Mouse (Mus musculus): ENCODE data around the gene Cep78.

Gene Cep78

DNA sequence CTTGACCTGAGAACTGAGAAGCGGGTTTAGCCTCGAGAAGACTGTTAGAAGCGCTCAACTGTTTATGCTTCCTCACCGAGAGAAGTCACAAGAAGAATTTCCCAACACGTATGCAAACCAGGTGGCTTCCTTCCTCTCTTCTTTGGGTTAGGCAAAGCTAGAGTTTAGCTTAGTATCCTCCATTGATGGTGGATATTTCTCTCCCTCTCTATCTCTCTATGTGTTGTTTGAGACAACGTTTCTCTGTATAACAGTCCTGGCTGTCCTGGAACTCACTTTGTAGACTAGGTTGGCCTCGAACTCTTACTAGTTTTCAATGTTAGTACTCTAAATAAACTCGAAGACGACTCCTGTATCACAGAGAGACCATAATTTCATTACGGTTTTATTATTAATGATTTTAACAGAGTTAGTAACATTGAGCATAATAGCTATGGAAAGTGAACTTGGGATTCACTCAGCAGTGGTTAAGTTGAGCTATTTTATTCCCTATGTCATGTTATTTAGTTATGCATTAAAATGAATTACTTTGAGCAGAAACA, 454 bp upstream of the Cep78 start:
- no peak for TF ChIP-seq GATA4 (IDR thresholded peaks at IDR 0.05; ENCODE audit: insufficient replicate concordance, low read length)

GRCm38 (mm10) chr19:15983739-15984344, 947 bp downstream of the Cep78 start:
- TF ChIP-seq GATA4 (IDR thresholded peaks at IDR 0.05; ENCODE audit: insufficient replicate concordance, low read length), result no peak

DNA sequence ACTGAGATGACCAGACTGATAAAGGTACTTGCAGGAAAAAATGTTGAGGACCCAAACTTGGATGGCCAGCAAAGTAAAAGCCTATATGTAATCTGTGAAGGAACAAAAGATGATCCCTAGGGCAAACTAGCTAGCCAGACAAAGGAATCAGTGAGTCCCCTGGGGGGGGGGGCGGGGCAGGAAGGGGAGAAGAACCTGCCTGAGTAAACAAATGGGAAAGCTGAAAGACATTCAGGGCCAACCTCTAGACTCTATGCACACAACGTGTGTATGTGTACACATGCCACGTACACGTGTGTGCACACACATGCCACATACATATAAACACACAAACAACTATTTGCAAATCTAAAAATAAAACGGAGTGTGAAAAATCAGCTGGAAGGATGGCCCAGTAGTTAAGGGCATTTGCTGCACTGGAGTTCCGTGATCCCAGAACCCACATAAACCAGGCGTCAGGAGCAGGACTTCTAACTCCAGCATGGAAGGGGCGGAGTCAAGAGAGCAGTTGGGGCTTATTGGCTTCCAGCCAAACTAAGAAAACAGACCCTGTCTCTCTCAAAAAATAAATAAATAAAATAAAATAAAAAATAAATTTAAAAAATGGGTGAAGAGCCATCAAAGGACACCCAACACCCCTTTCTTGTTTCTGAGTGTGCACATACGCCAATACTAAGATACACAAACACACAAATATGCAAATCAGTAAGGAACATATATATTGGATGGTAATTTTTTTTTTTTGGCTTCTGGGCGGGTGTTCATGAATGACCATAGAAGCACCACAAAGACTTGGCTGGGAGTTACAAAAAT, 1.7 kb downstream of the Cep78 start:
- TF ChIP-seq GATA4 (IDR thresholded peaks at IDR 0.05; ENCODE audit: insufficient replicate concordance, low read length), result no peak

DNA sequence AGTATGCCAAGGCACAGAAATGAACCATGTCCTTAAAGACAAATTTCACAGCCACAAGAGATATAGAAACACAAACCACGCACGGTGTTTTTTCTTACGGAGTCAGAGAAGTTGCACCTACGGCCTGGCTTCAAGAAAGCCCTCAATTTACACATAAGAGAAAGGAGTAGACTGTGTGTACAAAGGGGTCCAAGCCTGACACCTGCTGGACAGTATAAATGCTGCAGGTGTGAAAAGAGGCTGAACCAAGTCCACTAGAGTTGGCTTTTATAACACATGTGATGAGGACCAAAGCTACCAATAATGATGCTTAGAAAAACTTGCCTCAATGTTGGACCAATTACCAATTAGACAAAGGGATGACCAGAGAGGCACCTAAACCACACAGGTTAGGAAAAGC, 2.9 kb downstream of the Cep78 start:
- TF ChIP-seq GATA4 (IDR thresholded peaks at IDR 0.05; ENCODE audit: insufficient replicate concordance, low read length), result no peak

GRCm38 (mm10) chr19:15973365-15973764, 11.4 kb downstream of the Cep78 start:
- TF ChIP-seq GATA4 (IDR thresholded peaks at IDR 0.05; ENCODE audit: insufficient replicate concordance, low read length), result no peak

GRCm38 (mm10) chr19:15965082-15965481, 19.7 kb downstream of the Cep78 start:
- TF ChIP-seq GATA4 (IDR thresholded peaks at IDR 0.05; ENCODE audit: insufficient replicate concordance, low read length), result no peak

- no peak for TF ChIP-seq GATA4 (IDR thresholded peaks at IDR 0.05; ENCODE audit: insufficient replicate concordance, low read length)
These were observed 20.3 kb downstream of the Cep78 start for GRCm38 (mm10) chr19:15964533-15964932.

DNA sequence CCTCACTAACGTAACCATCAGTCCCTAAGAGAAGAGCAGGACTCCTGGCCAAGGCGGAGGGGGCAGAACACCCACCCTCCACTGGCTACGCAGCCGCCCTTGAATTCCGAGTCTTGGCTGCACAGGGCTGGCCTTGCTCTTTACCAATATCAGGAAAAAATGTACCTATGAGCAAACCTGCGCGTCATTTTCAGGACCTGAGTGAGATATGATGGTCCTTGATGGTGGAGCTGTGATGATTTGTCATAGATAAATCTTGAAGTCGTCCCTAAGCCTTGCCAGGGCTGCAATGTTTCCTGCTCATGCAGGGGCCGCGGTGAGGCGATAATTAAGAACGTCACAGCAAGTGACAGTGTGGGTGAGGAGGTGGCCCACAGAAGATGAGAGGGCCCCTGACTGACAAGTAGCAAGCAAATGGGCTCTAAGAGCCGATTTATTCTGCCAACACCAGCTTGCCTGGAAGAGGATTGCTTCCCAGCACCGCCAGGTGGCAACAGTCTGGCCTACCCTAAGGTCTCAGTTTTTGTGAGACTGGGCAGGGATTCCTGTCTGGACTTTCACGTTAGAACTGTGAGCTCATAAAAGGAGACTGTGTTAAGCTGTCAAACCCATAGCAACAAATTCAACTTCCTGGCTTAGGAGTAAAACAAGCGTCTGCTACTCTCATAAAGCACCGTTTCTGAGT, 21.6 kb downstream of the Cep78 start:
- TF ChIP-seq GATA4 (IDR thresholded peaks at IDR 0.05; ENCODE audit: insufficient replicate concordance, low read length), result no peak

DNA sequence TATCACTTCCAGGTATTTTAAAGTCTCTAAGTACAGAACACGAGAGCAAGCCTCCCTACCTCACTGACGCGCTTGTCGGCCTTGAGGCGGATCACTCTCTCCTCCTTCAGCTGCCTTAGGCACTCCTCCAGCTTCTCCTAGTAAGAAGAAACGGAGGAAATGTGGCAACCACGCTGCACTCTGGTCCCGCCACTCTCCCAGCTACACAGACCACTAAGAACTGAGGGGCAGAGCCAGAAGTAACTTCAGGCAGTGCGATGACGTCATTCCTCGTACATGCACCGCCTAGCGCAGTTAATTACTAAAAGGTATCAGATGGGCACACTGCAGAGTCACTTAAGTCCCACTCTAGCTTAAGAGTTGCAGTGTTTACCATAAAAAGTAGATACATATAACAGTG, 22.5 kb downstream of the Cep78 start:
- TF ChIP-seq GATA4 (IDR thresholded peaks at IDR 0.05; ENCODE audit: insufficient replicate concordance, low read length), result no peak

GRCm38 (mm10) chr19:15950225-15950624, 34.6 kb downstream of the Cep78 start:
- no peak for TF ChIP-seq GATA4 (IDR thresholded peaks at IDR 0.05; ENCODE audit: insufficient replicate concordance, low read length)

GRCm38 (mm10) chr19:15948867-15949266, 35.9 kb downstream of the Cep78 start:
- TF ChIP-seq GATA4 (IDR thresholded peaks at IDR 0.05; ENCODE audit: insufficient replicate concordance, low read length), result no peak

DNA sequence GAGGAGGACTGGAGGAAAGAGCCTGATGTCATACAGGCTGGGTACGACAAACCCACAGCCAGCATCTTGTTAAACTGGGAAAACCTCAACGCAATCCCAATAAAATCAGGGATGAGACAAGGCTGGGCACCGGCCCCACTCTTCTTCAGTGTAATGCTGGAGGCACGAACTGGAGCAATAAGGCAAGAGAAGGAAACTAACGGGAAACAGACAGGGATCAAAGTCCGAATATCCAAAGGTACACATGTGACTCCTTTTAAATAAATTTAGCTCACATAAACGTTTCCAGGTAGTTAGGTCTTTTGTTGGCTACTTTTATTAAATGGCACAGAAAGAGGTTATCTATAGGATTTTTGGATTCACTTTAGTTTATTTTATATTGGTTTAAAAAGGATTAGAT, 36.4 kb downstream of the Cep78 start:
- no peak for TF ChIP-seq GATA4 (IDR thresholded peaks at IDR 0.05; ENCODE audit: insufficient replicate concordance, low read length)

- TF ChIP-seq GATA4 (IDR thresholded peaks at IDR 0.05; ENCODE audit: insufficient replicate concordance, low read length), result no peak
These were observed 37.6 kb downstream of the Cep78 start, which contains the start of gene Psat1 for GRCm38 (mm10) chr19:15947237-15947636. Psat1 (minus strand) TSS chr19:15947337.

GRCm38 (mm10) chr19:15946663-15947062, 38.1 kb downstream of the Cep78 start:
- no peak for TF ChIP-seq GATA4 (IDR thresholded peaks at IDR 0.05; ENCODE audit: insufficient replicate concordance, low read length)

DNA sequence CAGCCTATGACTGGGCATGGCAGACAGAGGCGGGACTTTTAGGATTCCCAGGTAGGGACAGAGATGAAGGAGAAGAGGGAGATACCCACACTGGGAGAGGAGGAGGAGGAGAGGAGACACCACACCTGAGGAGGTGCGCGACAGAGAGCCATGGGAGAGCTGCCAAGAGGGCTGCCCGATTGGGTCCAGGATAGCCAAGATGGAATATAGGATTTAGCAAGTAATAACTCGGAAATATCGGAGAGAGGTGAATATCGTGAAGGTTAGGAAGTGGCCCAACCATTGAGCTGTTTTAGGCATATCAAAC, 41.7 kb downstream of the Cep78 start:
- no peak for TF ChIP-seq GATA4 (IDR thresholded peaks at IDR 0.05; ENCODE audit: insufficient replicate concordance, low read length)
